Mouse (Mus musculus) CH12.LX (cell line): ENCODE data around the gene Thsd4.

Experiments used
- CTCF ChIP-seq, 2 experiments: IDR thresholded peaks in 1 of 2; conservative IDR thresholded peaks in 1 of 2; 2 replicates each; pipeline ENCODE4 v1.5.1; 2011 to 2012; ENCODE audit warnings: low read depth in 2 of 2, low read length in 2 of 2, improper control_type of control experiment in 1 of 2, inconsistent platforms in 1 of 2, mild to moderate bottlenecking in 1 of 2, moderate library complexity in 1 of 2
- EP300 ChIP-seq: IDR thresholded peaks from 2 replicates; pipeline ENCODE4 v1.6.1; 2011; ENCODE audit warnings: low read length, improper control_type of control experiment
- ETS1 ChIP-seq: conservative IDR thresholded peaks from 2 replicates; pipeline ENCODE4 v1.6.1; 2012; ENCODE audit warnings: low read depth, mild to moderate bottlenecking, inconsistent platforms, low read length, improper control_type of control experiment, moderate library complexity
- GABPA ChIP-seq: IDR thresholded peaks from 2 replicates; pipeline ENCODE4 v1.6.1; 2012; ENCODE audit warnings: low read depth, low read length, improper control_type of control experiment, inconsistent platforms; ENCODE audit not compliant: insufficient replicate concordance
- HCFC1 ChIP-seq: IDR thresholded peaks from 2 replicates; pipeline ENCODE4 v1.6.1; 2012; ENCODE audit warnings: low read depth, mild to moderate bottlenecking, inconsistent platforms, low read length, improper control_type of control experiment
- MAFK ChIP-seq: IDR thresholded peaks from 2 replicates; pipeline ENCODE4 v1.6.1; 2011; ENCODE audit warnings: low read length, improper control_type of control experiment; ENCODE audit not compliant: insufficient replicate concordance
- POLR2A ChIP-seq: IDR thresholded peaks from 2 replicates; pipeline ENCODE4 v1.6.1; 2011; ENCODE audit warnings: low read depth, mild to moderate bottlenecking, improper control_type of control experiment, low read length
- RCOR1 ChIP-seq: conservative IDR thresholded peaks from 2 replicates; pipeline ENCODE4 v1.6.1; 2012; ENCODE audit warnings: low read depth, mild to moderate bottlenecking, inconsistent platforms, low read length, improper control_type of control experiment
- ZC3H11A ChIP-seq: IDR thresholded peaks from 2 replicates; pipeline ENCODE4 v1.6.1; 2012; ENCODE audit warnings: low read depth, mild to moderate bottlenecking, inconsistent platforms, low read length, improper control_type of control experiment

GRCm38 (mm10) chr9:60329911-60330310 is 191.9 kb downstream of the Thsd4 start:
- TF ChIP-seq CTCF (conservative IDR thresholded peaks at IDR 0.05 in 1 of 2, IDR thresholded peaks at IDR 0.05 in 1 of 2; ENCODE audit: low read depth in 2 of 2, low read length in 2 of 2) (no peak), RCOR1 (no peak), GABPA (no peak), EP300 (no peak), HCFC1 (no peak), POLR2A (no peak), MAFK (no peak), ZC3H11A (no peak), ETS1 (no peak)
